Mouse (Mus musculus) kidney, adult 8-10 months (tissue): ENCODE results near the gene Med17.

Experiments used
- DNase-seq, 2 experiments: peaks; one replicate each; pipeline ENCODE4 v3.0.0; 2022

Gene Med17

GRCm38 (mm10) chr9:15287846-15288245, 8.1 kb upstream of the Med17 start:
- no peak for DNase-seq

- DNase-seq = peak in 1 of 2 experiments; percentile 52
These were observed 5.7 kb upstream of the Med17 start for GRCm38 (mm10) chr9:15285443-15285842.

GRCm38 (mm10) chr9:15280491-15280879, 754 bp upstream of the Med17 start:
- no peak for DNase-seq

- DNase-seq = no peak
These were observed 537 bp downstream of the Med17 start for GRCm38 (mm10) chr9:15279139-15279648.

GRCm38 (mm10) chr9:15278343-15278742, 1.4 kb downstream of the Med17 start:
- no peak for DNase-seq

GRCm38 (mm10) chr9:15276855-15277254, 2.9 kb downstream of the Med17 start:
- DNase-seq = no peak

- DNase-seq = no peak
These were observed 5.8 kb downstream of the Med17 start for GRCm38 (mm10) chr9:15273981-15274380.

- no peak for DNase-seq
These were observed 16.2 kb downstream of the Med17 start for GRCm38 (mm10) chr9:15263487-15263886.

GRCm38 (mm10) chr9:15261980-15262379, 17.8 kb downstream of the Med17 start:
- no peak for DNase-seq

- no peak for DNase-seq
These were observed 23.5 kb downstream of the Med17 start for GRCm38 (mm10) chr9:15256214-15256613.

GRCm38 (mm10) chr9:15254501-15254900, 25.2 kb downstream of the Med17 start:
- no peak for DNase-seq

- peak; percentile 78 to 88 for DNase-seq
These were observed 27.5 kb downstream of the Med17 start for GRCm38 (mm10) chr9:15252196-15252595.

- DNase-seq = no peak
These were observed 29.4 kb downstream of the Med17 start for GRCm38 (mm10) chr9:15250376-15250775.

GRCm38 (mm10) chr9:15245319-15246075, 34.2 kb downstream of the Med17 start:
- DNase-seq = peak; percentile 48 to 49

GRCm38 (mm10) chr9:15242130-15242529, 37.6 kb downstream of the Med17 start:
- no peak for DNase-seq

GRCm38 (mm10) chr9:15241596-15241939, 38.2 kb downstream of the Med17 start:
- peak; percentile 82 to 88 for DNase-seq

- no peak for DNase-seq
These were observed 38.7 kb downstream of the Med17 start for GRCm38 (mm10) chr9:15240863-15241595.

GRCm38 (mm10) chr9:15240006-15240405, 39.7 kb downstream of the Med17 start:
- no peak for DNase-seq

GRCm38 (mm10) chr9:15239042-15239925, 40.4 kb downstream of the Med17 start, which contains the start of gene Vstm5:
Vstm5 (plus strand) TSS chr9:15239045.
- DNase-seq = peak in 1 of 2 experiments; percentile 46

- no peak for DNase-seq
These were observed 41.3 kb downstream of the Med17 start for GRCm38 (mm10) chr9:15238297-15238990.

GRCm38 (mm10) chr9:15237516-15238296, 42.0 kb downstream of the Med17 start:
- no peak for DNase-seq

- DNase-seq = no peak
These were observed 43.7 kb downstream of the Med17 start for GRCm38 (mm10) chr9:15235986-15236385.
